Mouse (Mus musculus) liver, adult (tissue): Measurements from ENCODE around the gene Usp35.

Experiments used
- GATA4 ChIP-seq: IDR thresholded peaks from 2 replicates; pipeline ENCODE4 v1.6.1; 2014; ENCODE audit warnings: mild to moderate bottlenecking, low read length; ENCODE audit not compliant: insufficient replicate concordance

Usp35 gene

GRCm38 (mm10) chr7:97334406-97334805, 2.6 kb upstream of the Usp35 start:
- no peak for TF ChIP-seq GATA4

- no peak for TF ChIP-seq GATA4
Observed at GRCm38 (mm10) chr7:97333113-97333898, 1.5 kb upstream of the Usp35 start.

GRCm38 (mm10) chr7:97332667-97333041, 834 bp upstream of the Usp35 start:
- no peak for TF ChIP-seq GATA4

GRCm38 (mm10) chr7:97330931-97331645, 732 bp downstream of the Usp35 start:
- TF ChIP-seq GATA4: no peak

GRCm38 (mm10) chr7:97329676-97330075, 2.1 kb downstream of the Usp35 start:
- TF ChIP-seq GATA4: no peak

GRCm38 (mm10) chr7:97328891-97329588, 2.8 kb downstream of the Usp35 start:
- no peak for TF ChIP-seq GATA4

- TF ChIP-seq GATA4: no peak
Observed at GRCm38 (mm10) chr7:97327376-97327775, 4.4 kb downstream of the Usp35 start.

- no peak for TF ChIP-seq GATA4
Observed at GRCm38 (mm10) chr7:97325156-97325985, 6.4 kb downstream of the Usp35 start.

- no peak for TF ChIP-seq GATA4
Observed at GRCm38 (mm10) chr7:97324342-97324741, 7.5 kb downstream of the Usp35 start.

- no peak for TF ChIP-seq GATA4
Observed at GRCm38 (mm10) chr7:97317706-97318105, 14.1 kb downstream of the Usp35 start.

GRCm38 (mm10) chr7:97315656-97316055, 16.2 kb downstream of the Usp35 start:
- no peak for TF ChIP-seq GATA4

GRCm38 (mm10) chr7:97314646-97315045, 17.2 kb downstream of the Usp35 start:
- no peak for TF ChIP-seq GATA4

- no peak for TF ChIP-seq GATA4
Observed at GRCm38 (mm10) chr7:97313364-97313995, 18.3 kb downstream of the Usp35 start.

GRCm38 (mm10) chr7:97312856-97313255, 19.0 kb downstream of the Usp35 start:
- no peak for TF ChIP-seq GATA4
